Mouse (Mus musculus): Measurements from ENCODE around the gene Hist1h4h. TPM values are rescaled to one million over a fixed set of nuclear protein-coding genes. Genes with fewer than 3 reads are reported as not detected.

Hist1h4h gene
- total and polyA plus RNA-seq, 3 experiments = 9.9 to 5,753 TPM; not detected in 1

- Histone ChIP-seq H3K4me1 (ENCODE audit: control insufficient read depth in 1 of 2, insufficient read depth in 2 of 2, low read length in 2 of 2) (peaks cover 6 to 13% of the 10 kb centered on the region in 2 experiments), H3K79me2 (ENCODE audit: control insufficient read depth, insufficient read depth, low read length, poor library complexity) (no peaks in the 10 kb centered on the region), H3K27me3 (ENCODE audit: control insufficient read depth in 1 of 2, insufficient read depth in 2 of 2, low read length in 2 of 2) (no peaks in the 10 kb centered on the region), H3K27ac (ENCODE audit: control insufficient read depth, low read depth, low read length) (no peak overlapping the region), H3K4me3 (ENCODE audit: control insufficient read depth in 1 of 2, insufficient read depth in 1 of 2, low read depth in 2 of 2, low read length in 2 of 2) (peak overlapping the region; percentile 24 to 49), H3K9ac (ENCODE audit: control insufficient read depth, low read depth, low read length, poor library complexity, severe bottlenecking) (peak overlapping the region; percentile 39), H3K36me3 (ENCODE audit: control insufficient read depth in 1 of 2, insufficient read depth in 2 of 2, low read length in 2 of 2) (peaks cover 0 to 28% of the 10 kb centered on the region in 2 experiments; a peak in 2 of 4 replicates), H3K9me3 (replicated peaks; ENCODE audit: insufficient read depth, low read length) (no peaks in the 10 kb centered on the region)
- peak; percentile 94 for DNase-seq (ENCODE audit: low read depth, low spot score)
- TF ChIP-seq MYB (IDR thresholded peaks at IDR 0.05; ENCODE audit: low read depth, low read length) (no peak), GATA1 (IDR thresholded peaks at IDR 0.05; ENCODE audit: low read depth, low read length) (peak; percentile 66), POLR2A (IDR thresholded peaks at IDR 0.05; ENCODE audit: control insufficient read depth in 1 of 2, insufficient read depth in 1 of 2, low read depth in 1 of 2, low read length in 2 of 2, poor library complexity in 1 of 2) (no peak), CTCF (IDR thresholded peaks at IDR 0.05 in 2 of 3, conservative IDR thresholded peaks at IDR 0.05 in 1 of 3; ENCODE audit: control insufficient read depth in 1 of 3, insufficient read depth in 1 of 3, low read depth in 2 of 3, low read length in 3 of 3, poor library complexity in 1 of 3, severe bottlenecking in 1 of 3) (peak in 2 of 3 experiments; percentile 88 to 93; a peak in 4 of 6 replicates), RAD21 (IDR thresholded peaks at IDR 0.05; ENCODE audit: low read depth, low read length) (no peak), NELFE (IDR thresholded peaks at IDR 0.05; ENCODE audit: low read depth, low read length) (no peak), ELF1 (IDR thresholded peaks at IDR 0.05; ENCODE audit: low read depth, low read length) (no peak), TCF12 (IDR thresholded peaks at IDR 0.05; ENCODE audit: low read depth, low read length) (no peak), NRF1 (IDR thresholded peaks at IDR 0.05; ENCODE audit: insufficient read depth, low read depth, low read length, poor library complexity, severe bottlenecking) (no peak), POLR2AphosphoS2 (IDR thresholded peaks at IDR 0.05; ENCODE audit: low read length) (no peak), ZMIZ1 (IDR thresholded peaks at IDR 0.05; ENCODE audit: low read depth, low read length) (no peak), UBTF (IDR thresholded peaks at IDR 0.05; ENCODE audit: borderline replicate concordance, insufficient read depth, low read depth, low read length) (no peak), MYC (IDR thresholded peaks at IDR 0.05; ENCODE audit: low read depth, low read length) (no peak), CHD2 (IDR thresholded peaks at IDR 0.05; ENCODE audit: low read length) (no peak), SMC3 (IDR thresholded peaks at IDR 0.05; ENCODE audit: low read depth, low read length) (no peak), SIN3A (IDR thresholded peaks at IDR 0.05; ENCODE audit: low read length) (no peak), ZC3H11A (IDR thresholded peaks at IDR 0.05; ENCODE audit: low read depth, low read length) (no peak), TAL1 (IDR thresholded peaks at IDR 0.05; ENCODE audit: low read length) (no peak), MXI1 (IDR thresholded peaks at IDR 0.05; ENCODE audit: low read depth, low read length) (no peak), MAX (IDR thresholded peaks at IDR 0.05; ENCODE audit: low read length) (no peak), ETS1 (IDR thresholded peaks at IDR 0.05; ENCODE audit: low read depth, low read length) (no peak), TBP (IDR thresholded peaks at IDR 0.05; ENCODE audit: low read depth, low read length) (peak; percentile 73), MEF2A (IDR thresholded peaks at IDR 0.05; ENCODE audit: extremely low read depth, insufficient replicate concordance, low read depth, low read length, poor library complexity, severe bottlenecking) (no peak), ZKSCAN1 (IDR thresholded peaks at IDR 0.05; ENCODE audit: low read depth, low read length) (no peak), HCFC1 (IDR thresholded peaks at IDR 0.05; ENCODE audit: low read depth, low read length) (no peak)
These were observed 6.2 kb upstream of the Hist1h4h start for GRCm38 (mm10) chr13:23524654-23525053.
